Mouse (Mus musculus) cortical plate, adult 2 months (tissue): ENCODE measurements around the gene Rccd1.

Experiments
- CTCF ChIP-seq: fragments of 200-500 bp; IDR thresholded peaks from 2 replicates; pipeline ENCODE4 v1.5.1; 2011; ENCODE audit warnings: mild to moderate bottlenecking, control low read depth, low read length; ENCODE audit not compliant: insufficient read depth; ENCODE audit errors: extremely low read depth
- POLR2A ChIP-seq: fragments of 200-500 bp; IDR thresholded peaks from 2 replicates; pipeline ENCODE4 v1.6.1; 2011; ENCODE audit warnings: mild to moderate bottlenecking, low read length, control low read depth; ENCODE audit not compliant: insufficient read depth; ENCODE audit errors: extremely low read depth

DNA sequence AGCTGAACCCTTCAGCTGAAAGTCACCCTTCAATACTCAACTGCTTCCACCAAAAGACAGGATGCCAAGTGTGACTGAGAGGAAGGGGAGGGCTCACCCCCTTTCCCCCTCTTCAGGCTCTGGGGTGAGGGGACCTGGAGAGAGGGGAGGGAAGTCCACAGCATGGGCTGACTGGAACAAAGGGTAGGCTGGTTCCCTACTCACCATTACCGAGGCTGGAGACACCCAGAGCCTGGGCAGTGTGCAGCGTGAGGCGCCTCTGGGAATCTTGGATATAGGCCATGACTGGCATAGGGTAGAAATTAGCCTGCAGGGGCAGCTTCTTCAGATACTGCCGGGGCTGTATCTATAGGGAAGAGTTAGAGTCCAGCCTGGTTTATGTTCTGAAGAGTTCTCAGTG is 33.8 kb upstream of the Rccd1 start:
- TF ChIP-seq POLR2A (no peak), CTCF (no peak)
